Mouse (Mus musculus) heart, postnatal 0 days (tissue): ENCODE measurements around the gene Ldlr.

Experiments
- CTCF ChIP-seq: IDR thresholded peaks from 2 replicates; pipeline ENCODE4 v1.5.1; 2016; ENCODE audit warnings: antibody characterized with exemption, control low read depth, low read depth
- EP300 ChIP-seq: IDR thresholded peaks from 2 replicates; pipeline ENCODE4 v1.6.1; 2016; ENCODE audit warnings: antibody characterized with exemption, low read depth

- TF ChIP-seq CTCF = no peak
- 0 out of 2 replicates have a peak, but pooled peaks have one; percentile 9 for TF ChIP-seq EP300
Measured at GRCm38 (mm10) chr9:21767896-21768295, 44.6 kb downstream of the Ldlr start.
